Mouse (Mus musculus) C2C12 (cell line): Measurements from ENCODE around the gene Fbxo42.

Source experiments
- CEBPB ChIP-seq: IDR thresholded peaks from one replicate; pipeline ENCODE4 v1.6.1; 2011; ENCODE audit warnings: low read depth, mild to moderate bottlenecking, control low read depth, moderate library complexity
- CTCF ChIP-seq: IDR thresholded peaks from one replicate; pipeline ENCODE4 v1.5.1; 2011; ENCODE audit not compliant: control insufficient read depth, insufficient read depth, insufficient read length
- FOSL1 ChIP-seq: IDR thresholded peaks from one replicate; pipeline ENCODE4 v1.8.0; 2011; ENCODE audit warnings: mild to moderate bottlenecking, low read length; ENCODE audit not compliant: poor library complexity, insufficient read depth, severe bottlenecking
- MAX ChIP-seq: IDR thresholded peaks from one replicate; pipeline ENCODE4 v1.6.1; 2011; ENCODE audit warnings: mild to moderate bottlenecking, control low read depth
- MYOD1 ChIP-seq: IDR thresholded peaks from one replicate; pipeline ENCODE4 v1.6.1; 2011; ENCODE audit warnings: low read depth; ENCODE audit not compliant: control insufficient read depth, insufficient read length
- MYOG ChIP-seq: IDR thresholded peaks from one replicate; pipeline ENCODE4 v1.6.1; 2011; ENCODE audit not compliant: control insufficient read depth, insufficient read length; ENCODE audit errors: extremely low read depth
- USF1 ChIP-seq: IDR thresholded peaks from one replicate; pipeline ENCODE4 v1.6.1; 2011; ENCODE audit warnings: low read depth, mild to moderate bottlenecking, control low read depth, moderate library complexity

DNA sequence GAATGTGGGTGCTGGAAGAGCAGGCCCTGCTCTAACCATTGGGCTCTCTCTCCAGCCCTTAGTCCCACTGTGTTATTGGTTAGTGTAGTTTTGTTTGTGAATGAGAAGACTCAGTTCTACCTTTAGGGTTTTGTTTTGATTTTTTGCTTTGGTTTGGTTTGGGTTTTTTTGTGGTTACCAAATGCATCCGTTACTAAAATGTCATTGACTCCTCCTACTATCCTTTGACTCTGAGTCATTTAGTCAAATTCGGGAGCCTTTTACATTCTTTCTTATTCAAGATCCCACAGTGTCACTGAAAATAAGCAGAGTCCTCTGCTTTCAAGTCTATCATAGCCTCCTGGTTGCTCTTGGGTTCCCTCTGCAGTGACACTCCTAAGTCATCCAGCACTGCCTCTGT, 36.2 kb downstream of the Fbxo42 start:
- no peak for TF ChIP-seq CTCF
- no peak for TF ChIP-seq MAX
- no peak for TF ChIP-seq CEBPB
- TF ChIP-seq MYOD1: no peak
- no peak for TF ChIP-seq USF1
- TF ChIP-seq MYOG: no peak
- no peak for TF ChIP-seq FOSL1
